Mouse (Mus musculus): ENCODE results near the gene Cenph. TPM values are rescaled to one million over a fixed set of nuclear protein-coding genes. Genes with fewer than 3 reads are reported as not detected.

Cenph gene
- total RNA-seq (2014; fragmentation: Nextera tagmentation) (72.2 and 79.8 TPM in 2 replicates), total RNA-seq (2017) (82.8 and 98.3 TPM in 2 replicates), polyA plus RNA-seq (2012) (45.1 and 53.4 TPM in 2 replicates)

GRCm38 (mm10) chr13:100775252-100776055 lies at the start of gene Cenph:
TSS of gene Cenph (minus strand) at chr13:100775899.
- peaks cover 66% of the 10 kb centered on the region for H3K4me1 ChIP-seq (ENCODE audit: insufficient read depth, low read depth, low read length)
- peak; percentile 81 for ATAC-seq (ENCODE audit: extremely low read depth, insufficient number of reproducible peaks, low FRiP score, poor library complexity, severe bottlenecking)
- peak within 1 kb of the TSS; percentile 86 for H3K4me3 ChIP-seq (ENCODE audit: low read depth, low read length)
- peaks cover 58% of the 10 kb centered on the region for H3K36me3 ChIP-seq (replicated peaks)
- H3K27me3 ChIP-seq (ENCODE audit: insufficient read depth, low read length): no peaks in the 10 kb centered on the region
- DNase-seq (ENCODE audit: low spot score): peak; percentile 68
- H3K9me3 ChIP-seq (replicated peaks): 0 out of 2 replicates have a peak, but pooled peaks cover 3% of the 10 kb centered on the region
- TF ChIP-seq POLR2AphosphoS5 (IDR thresholded peaks at IDR 0.05; ENCODE audit: insufficient replicate concordance, low read depth, low read length): no peak
- TF ChIP-seq GATA1 (IDR thresholded peaks at IDR 0.05; ENCODE audit: borderline replicate concordance, low read length): no peak
- TF ChIP-seq TAL1 (conservative IDR thresholded peaks at IDR 0.05; ENCODE audit: low read depth, low read length): no peak
- no peak for TF ChIP-seq GATA2 (IDR thresholded peaks at IDR 0.05; ENCODE audit: borderline replicate concordance, low read depth, low read length)
- TF ChIP-seq CTCF (IDR thresholded peaks at IDR 0.05; ENCODE audit: low read depth, low read length): no peak

GRCm38 (mm10) chr13:100824916-100825315 lies 49.2 kb upstream of the Cenph start:
- TF ChIP-seq TAL1 (conservative IDR thresholded peaks at IDR 0.05; ENCODE audit: low read depth, low read length) (no peak), GATA1 (IDR thresholded peaks at IDR 0.05; ENCODE audit: borderline replicate concordance, low read length) (no peak), POLR2AphosphoS5 (IDR thresholded peaks at IDR 0.05; ENCODE audit: insufficient replicate concordance, low read depth, low read length) (no peak), GATA2 (IDR thresholded peaks at IDR 0.05; ENCODE audit: borderline replicate concordance, low read depth, low read length) (no peak), CTCF (IDR thresholded peaks at IDR 0.05; ENCODE audit: low read depth, low read length) (no peak)
- H3K36me3 ChIP-seq (replicated peaks): peaks cover 83% of the 10 kb centered on the region
- no peaks in the 10 kb centered on the region for H3K9me3 ChIP-seq (replicated peaks)
- H3K4me3 ChIP-seq (ENCODE audit: low read depth, low read length): no peak overlapping the region
- no peak for DNase-seq (ENCODE audit: low spot score)
- peaks cover 10% of the 10 kb centered on the region for H3K4me1 ChIP-seq (ENCODE audit: insufficient read depth, low read depth, low read length)
- H3K27me3 ChIP-seq (ENCODE audit: insufficient read depth, low read length): no peaks in the 10 kb centered on the region
- ATAC-seq (ENCODE audit: extremely low read depth, insufficient number of reproducible peaks, low FRiP score, poor library complexity, severe bottlenecking): no peak

GRCm38 (mm10) chr13:100824306-100824705 lies 48.6 kb upstream of the Cenph start:
- H3K4me3 ChIP-seq (ENCODE audit: low read depth, low read length): no peak overlapping the region
- DNase-seq (ENCODE audit: low spot score) (no peak), ATAC-seq (ENCODE audit: extremely low read depth, insufficient number of reproducible peaks, low FRiP score, poor library complexity, severe bottlenecking) (no peak)
- H3K4me1 ChIP-seq (ENCODE audit: insufficient read depth, low read depth, low read length): peaks cover 6% of the 10 kb centered on the region
- H3K27me3 ChIP-seq (ENCODE audit: insufficient read depth, low read length): no peaks in the 10 kb centered on the region
- H3K36me3 ChIP-seq (replicated peaks): peaks cover 85% of the 10 kb centered on the region
- H3K9me3 ChIP-seq (replicated peaks): no peaks in the 10 kb centered on the region
- no peak for TF ChIP-seq CTCF (IDR thresholded peaks at IDR 0.05; ENCODE audit: low read depth, low read length)
- no peak for TF ChIP-seq GATA1 (IDR thresholded peaks at IDR 0.05; ENCODE audit: borderline replicate concordance, low read length)
- no peak for TF ChIP-seq POLR2AphosphoS5 (IDR thresholded peaks at IDR 0.05; ENCODE audit: insufficient replicate concordance, low read depth, low read length)
- no peak for TF ChIP-seq GATA2 (IDR thresholded peaks at IDR 0.05; ENCODE audit: borderline replicate concordance, low read depth, low read length)
- TF ChIP-seq TAL1 (conservative IDR thresholded peaks at IDR 0.05; ENCODE audit: low read depth, low read length): no peak

GRCm38 (mm10) chr13:100823863-100824262 lies 48.2 kb upstream of the Cenph start:
- no peak overlapping the region for H3K4me3 ChIP-seq (ENCODE audit: low read depth, low read length)
- no peaks in the 10 kb centered on the region for H3K27me3 ChIP-seq (ENCODE audit: insufficient read depth, low read length)
- DNase-seq (ENCODE audit: low spot score) (no peak), ATAC-seq (ENCODE audit: extremely low read depth, insufficient number of reproducible peaks, low FRiP score, poor library complexity, severe bottlenecking) (no peak)
- no peaks in the 10 kb centered on the region for H3K9me3 ChIP-seq (replicated peaks)
- H3K4me1 ChIP-seq (ENCODE audit: insufficient read depth, low read depth, low read length): 0 out of 2 replicates have a peak, but pooled peaks cover 3% of the 10 kb centered on the region
- peaks cover 85% of the 10 kb centered on the region for H3K36me3 ChIP-seq (replicated peaks)
- TF ChIP-seq CTCF (IDR thresholded peaks at IDR 0.05; ENCODE audit: low read depth, low read length): no peak

GRCm38 (mm10) chr13:100814451-100814850 lies 38.8 kb upstream of the Cenph start:
- Histone ChIP-seq H3K4me1 (ENCODE audit: insufficient read depth, low read depth, low read length) (no peaks in the 10 kb centered on the region), H3K27me3 (ENCODE audit: insufficient read depth, low read length) (no peaks in the 10 kb centered on the region), H3K9me3 (replicated peaks) (no peaks in the 10 kb centered on the region), H3K36me3 (replicated peaks) (peaks cover 85% of the 10 kb centered on the region), H3K4me3 (ENCODE audit: low read depth, low read length) (no peak overlapping the region)
- TF ChIP-seq TAL1 (conservative IDR thresholded peaks at IDR 0.05; ENCODE audit: low read depth, low read length) (no peak), GATA1 (IDR thresholded peaks at IDR 0.05; ENCODE audit: borderline replicate concordance, low read length) (no peak), CTCF (IDR thresholded peaks at IDR 0.05; ENCODE audit: low read depth, low read length) (no peak), GATA2 (IDR thresholded peaks at IDR 0.05; ENCODE audit: borderline replicate concordance, low read depth, low read length) (no peak), POLR2AphosphoS5 (IDR thresholded peaks at IDR 0.05; ENCODE audit: insufficient replicate concordance, low read depth, low read length) (no peak)
- DNase-seq (ENCODE audit: low spot score) (no peak), ATAC-seq (ENCODE audit: extremely low read depth, insufficient number of reproducible peaks, low FRiP score, poor library complexity, severe bottlenecking) (no peak)

GRCm38 (mm10) chr13:100805776-100806175 lies 30.1 kb upstream of the Cenph start:
- no peak for DNase-seq (ENCODE audit: low spot score)
- TF ChIP-seq GATA2 (IDR thresholded peaks at IDR 0.05; ENCODE audit: borderline replicate concordance, low read depth, low read length) (no peak), TAL1 (conservative IDR thresholded peaks at IDR 0.05; ENCODE audit: low read depth, low read length) (no peak), CTCF (IDR thresholded peaks at IDR 0.05; ENCODE audit: low read depth, low read length) (no peak), POLR2AphosphoS5 (IDR thresholded peaks at IDR 0.05; ENCODE audit: insufficient replicate concordance, low read depth, low read length) (no peak), GATA1 (IDR thresholded peaks at IDR 0.05; ENCODE audit: borderline replicate concordance, low read length) (no peak)
- no peaks in the 10 kb centered on the region for H3K4me1 ChIP-seq (ENCODE audit: insufficient read depth, low read depth, low read length)
- no peaks in the 10 kb centered on the region for H3K27me3 ChIP-seq (ENCODE audit: insufficient read depth, low read length)
- H3K36me3 ChIP-seq (replicated peaks): peaks cover 87% of the 10 kb centered on the region
- no peak for ATAC-seq (ENCODE audit: extremely low read depth, insufficient number of reproducible peaks, low FRiP score, poor library complexity, severe bottlenecking)
- H3K9me3 ChIP-seq (replicated peaks): no peaks in the 10 kb centered on the region
- no peak overlapping the region for H3K4me3 ChIP-seq (ENCODE audit: low read depth, low read length)
